Mouse (Mus musculus) left cerebral cortex, postnatal 4 days (tissue): Measurements from ENCODE around the gene Tmem171. TPM values are rescaled to one million over a fixed set of nuclear protein-coding genes. Genes with fewer than 3 reads are reported as not detected.

Source experiments
- DNase-seq: peaks from one replicate; pipeline ENCODE4 v3.0.0-alpha.2; 2022
- intact Hi-C: fragments of 180-260 bp; cut with DNase I; formaldehyde crosslinking; loops from one replicate; pipeline ENCODE4 v1.15.1; 2025
- total RNA-seq, 2 experiments: library from RNA; stranded (reverse); gene quantifications; 2 replicates each; pipeline ENCODE4 v1.2.3; 2021

The Tmem171 gene
- total RNA-seq, 2 experiments from 2014 or later, result 0.30 to 0.34 TPM

DNA sequence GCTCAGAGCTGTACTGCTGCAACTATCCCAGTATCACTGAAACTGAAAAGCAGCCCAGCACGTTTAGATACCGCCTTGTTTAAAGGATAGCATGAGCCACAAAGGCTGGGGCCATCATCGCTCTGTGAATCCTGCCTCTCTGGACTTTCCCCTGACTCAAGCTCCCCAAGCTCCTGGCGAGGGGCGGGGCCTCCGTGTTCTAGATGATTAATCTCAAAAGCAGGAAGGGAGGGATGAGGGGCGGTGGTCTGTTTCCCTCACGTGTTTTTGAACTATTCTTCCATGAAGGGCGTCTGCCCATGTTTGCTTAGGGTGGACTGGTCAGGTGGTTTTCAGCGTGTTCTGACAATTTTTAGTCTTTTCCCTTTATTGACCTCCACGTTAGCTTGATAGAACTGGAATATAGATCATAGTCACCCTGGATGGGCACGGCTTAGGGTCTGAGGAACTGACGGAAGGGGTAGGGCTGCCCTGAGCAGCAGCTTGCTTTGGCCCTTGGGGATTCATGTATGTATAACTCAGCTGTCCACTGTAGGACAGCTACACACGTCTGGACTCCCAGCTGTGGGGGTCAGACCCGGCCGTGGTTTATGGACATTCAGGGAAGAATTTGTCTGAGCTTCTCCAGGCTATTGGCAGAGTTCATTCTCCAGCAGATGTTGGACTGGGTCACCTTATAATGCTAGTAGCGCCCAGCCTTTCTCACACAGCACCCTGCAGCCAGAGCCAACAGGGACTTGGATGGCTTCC lies 43.2 kb downstream of the Tmem171 start:
- no peak for DNase-seq
- intact Hi-C loops, result no loop called here

DNA sequence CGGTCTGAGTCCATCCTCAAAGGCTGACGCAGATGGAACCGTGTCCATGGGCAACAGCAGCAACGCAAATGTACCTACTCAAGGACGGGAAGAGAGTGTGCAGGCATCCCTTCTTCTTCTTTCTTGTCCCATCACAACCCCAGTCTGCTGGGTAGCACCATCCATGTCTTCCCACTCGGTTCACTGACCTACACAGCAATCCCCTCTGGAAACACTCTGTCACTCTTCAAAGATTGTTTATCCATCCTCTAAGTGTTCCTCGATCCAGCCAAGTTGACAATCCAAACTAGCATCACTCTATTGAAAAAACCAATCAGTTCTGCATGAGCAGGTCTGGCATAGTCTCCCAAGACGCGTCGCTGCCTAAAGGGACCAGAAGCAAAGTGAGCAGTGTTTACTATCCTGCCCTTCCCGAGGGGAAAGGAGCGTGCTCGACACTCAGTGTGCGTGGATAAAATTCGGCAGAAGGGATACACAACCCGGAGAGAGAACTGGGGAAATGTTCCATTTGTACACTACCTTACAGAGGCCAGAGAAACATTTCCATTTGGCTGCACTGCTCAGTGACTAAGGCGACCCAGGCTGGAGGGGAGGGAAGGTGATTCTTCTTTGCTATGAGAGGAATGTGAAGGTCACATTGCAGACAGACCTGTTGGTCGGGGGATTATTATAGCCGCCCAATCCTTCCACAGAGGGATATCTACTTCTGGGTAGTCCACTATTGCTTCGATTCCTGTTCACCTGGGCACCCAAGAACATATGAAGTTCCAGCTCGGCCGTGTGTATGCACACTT lies 46.7 kb downstream of the Tmem171 start:
- no peak for DNase-seq
- intact Hi-C loops, result no loop called here

GRCm38 (mm10) chr13:98638507-98639166 lies 56.0 kb downstream of the Tmem171 start:
- intact Hi-C loops, result no loop called here
- DNase-seq, result no peak

DNA sequence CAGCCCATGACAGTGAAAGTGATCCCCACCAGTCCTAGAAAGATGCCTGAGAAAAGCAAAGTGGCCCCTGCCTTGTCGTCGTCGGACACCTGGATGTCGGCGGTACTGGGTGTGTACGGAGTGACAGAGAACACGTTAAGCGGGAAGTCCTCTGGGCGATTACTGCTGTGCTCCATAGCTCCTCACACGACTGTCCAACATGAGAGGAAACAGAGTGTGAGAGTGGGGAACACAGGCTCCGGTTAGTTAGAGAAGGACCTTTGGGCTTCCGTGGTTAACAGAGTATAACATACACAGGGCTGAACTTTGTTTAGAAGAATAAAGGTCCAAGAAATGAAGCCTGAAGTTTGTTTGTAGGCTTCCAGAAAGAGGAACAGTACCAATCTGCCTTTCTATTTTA lies 57.5 kb downstream of the Tmem171 start, which contains the start of gene Tmem174:
TSS of gene Tmem174 (minus strand) at position 266 of the 400 bp plus-strand sequence.
- intact Hi-C loops, result no loop called here
- DNase-seq, result no peak

DNA sequence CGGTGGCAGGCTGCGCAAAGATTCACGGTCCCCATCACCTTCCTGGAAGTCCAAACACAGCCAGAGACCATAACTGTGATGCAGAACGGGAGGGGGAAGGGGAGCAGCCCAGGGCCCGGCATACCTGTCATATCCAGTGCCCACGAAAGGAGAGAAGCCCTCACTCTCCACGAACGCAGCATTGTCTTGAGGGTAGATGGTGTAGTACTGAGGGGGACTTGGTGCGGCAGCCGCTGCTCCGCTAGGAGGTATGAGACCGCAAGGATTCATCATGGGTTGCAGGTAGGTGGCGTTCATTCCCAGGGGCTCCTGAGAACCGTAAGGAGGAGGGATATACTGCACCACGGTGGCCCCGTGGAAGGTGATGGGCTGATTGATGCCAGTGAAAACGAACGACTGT lies 58.1 kb downstream of the Tmem171 start:
- intact Hi-C loops, result no loop called here
- no peak for DNase-seq

Other genes with a start within 250 kb of the Tmem171 start
- not detected for gene Gm10320, start 202.8 kb downstream of the Tmem171 start, total RNA-seq
- gene Tmem174, start 57.4 kb downstream of the Tmem171 start, total RNA-seq, result not detected
- 10 to 100 TPM; 43.2 to 47.7 TPM for gene Fcho2, start 120.6 kb upstream of the Tmem171 start, total RNA-seq
- gene Tnpo1, start 231.6 kb upstream of the Tmem171 start, total RNA-seq, result 100 to 1,000 TPM in 1 of 2 experiments, 10 to 100 TPM in 1; 98.9 to 122 TPM